Mouse (Mus musculus) heart, embryonic 16.5 days (tissue): ENCODE results near the gene Riok1. TPM values are rescaled to one million over a fixed set of nuclear protein-coding genes. Genes with fewer than 3 reads are reported as not detected.

Experiments
- ATAC-seq: fragments of 200-750 bp; cut with Nextera tagmentation; replicated peaks from 2 replicates; pipeline ENCODE4 v1.8.0; 2017; ENCODE audit warnings: moderate number of reproducible peaks; ENCODE audit not compliant: insufficient read depth, low FRiP score; ENCODE audit errors: extremely low read depth
- H3K27ac ChIP-seq: fragments of 300-500 bp; sonication (generic); 2 replicates; pipeline ENCODE4 v1.5.1; 2014; ENCODE audit warnings: mild to moderate bottlenecking, low read length, control low read depth, moderate library complexity
- H3K27me3 ChIP-seq: fragments of 300-500 bp; sonication (generic); 2 replicates; pipeline ENCODE4 v1.6.1; 2014; ENCODE audit warnings: low read length, mixed read lengths; ENCODE audit not compliant: control insufficient read depth, insufficient read depth
- H3K36me3 ChIP-seq: fragments of 300-500 bp; sonication (generic); 2 replicates; pipeline ENCODE4 v1.6.1; 2014; ENCODE audit not compliant: control insufficient read depth, insufficient read depth
- H3K4me1 ChIP-seq: fragments of 300-500 bp; sonication (generic); 2 replicates; pipeline ENCODE4 v1.6.1; 2014; ENCODE audit warnings: low read length, mixed read lengths; ENCODE audit not compliant: control insufficient read depth, insufficient read depth
- H3K4me2 ChIP-seq: fragments of 300-500 bp; sonication (generic); 2 replicates; pipeline ENCODE4 v1.6.1; 2014; ENCODE audit warnings: low read depth, mild to moderate bottlenecking, control low read depth, low read length
- H3K4me3 ChIP-seq: fragments of 300-500 bp; sonication (generic); 2 replicates; pipeline ENCODE4 v1.5.1; 2014; ENCODE audit warnings: mild to moderate bottlenecking, control low read depth, low read length
- H3K9ac ChIP-seq: fragments of 300-500 bp; sonication (generic); 2 replicates; pipeline ENCODE4 v1.6.1; 2014; ENCODE audit warnings: low read length, control low read depth
- H3K9me3 ChIP-seq: fragments of 300-500 bp; sonication (generic); replicated peaks from 2 replicates; pipeline ENCODE4 v1.6.1; 2016; ENCODE audit warnings: low read length; ENCODE audit not compliant: control insufficient read depth
- WGBS: fragments of 180-500 bp; shearing (Covaris S2); extraction: QIAGEN DNeasy Blood & Tissue Kit; methylation state at CpG from one replicate; pipeline ENCODE4 v1.1.7; 2014; 5-methylcytosine and 5-hydroxymethylcytosine counted together
- polyA plus RNA-seq: library from polyadenylated mRNA; unstranded; fragments of >200 nt; fragmentation: Nextera tagmentation; extraction: Ambion mirVana; gene quantifications from 2 replicates; pipeline ENCODE4 v1.2.1, GENCODE M21; 2015

Gene Riok1
- polyA plus RNA-seq, 1 experiment from 2014 or later = 36.0 TPM

DNA sequence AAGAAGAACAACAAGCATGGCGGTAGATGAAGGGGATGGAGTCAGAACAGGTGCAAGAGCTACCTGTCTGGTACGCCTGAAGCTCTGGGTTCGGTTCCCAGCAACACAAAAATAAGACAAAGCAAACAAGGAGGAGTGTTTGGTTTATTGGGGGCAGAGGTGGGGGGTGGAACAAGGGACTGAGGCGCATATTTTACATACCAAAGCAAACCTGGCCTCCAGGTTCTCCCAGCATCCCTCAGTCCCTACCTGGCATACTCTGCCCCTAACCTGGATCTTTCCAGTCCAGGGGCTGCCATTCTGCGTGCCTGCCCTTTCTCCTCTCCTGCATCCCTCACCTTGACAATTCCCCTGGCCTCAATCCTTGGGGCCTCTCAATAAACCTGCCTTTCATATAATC is 42.6 kb downstream of the Riok1 start:
- Histone ChIP-seq H3K36me3 (no peaks in the 10 kb centered on the region), H3K9me3 (no peaks in the 10 kb centered on the region), H3K9ac (no peak overlapping the region), H3K4me3 (no peak overlapping the region), H3K4me2 (no peak overlapping the region), H3K27ac (no peak overlapping the region), H3K4me1 (peaks cover 9% of the 10 kb centered on the region), H3K27me3 (no peaks in the 10 kb centered on the region)
- WGBS = 84% methylated on average over 5 of the region's 5 CpGs
- no peak for ATAC-seq

DNA sequence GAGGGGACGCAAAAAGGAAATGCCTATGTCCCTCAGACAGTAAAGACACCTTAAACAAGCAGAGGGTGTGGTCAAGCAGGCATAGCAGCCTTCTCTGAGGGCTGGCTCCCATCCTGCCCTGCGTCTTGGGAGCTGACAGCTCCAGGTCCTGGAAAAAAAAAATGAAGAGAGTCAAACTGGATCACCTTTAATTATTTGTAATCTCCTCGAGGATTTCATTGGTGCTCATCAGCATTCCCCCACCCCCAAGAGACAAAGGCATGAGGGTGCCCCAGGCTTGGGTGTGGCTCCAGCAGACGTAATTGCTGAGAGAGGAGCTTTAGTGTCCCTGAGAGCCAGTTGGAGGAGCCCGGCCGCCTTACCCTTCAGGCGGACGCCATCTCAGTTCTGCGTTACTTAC is 43.2 kb downstream of the Riok1 start:
- no peak overlapping the region for H3K4me2 ChIP-seq
- 52% methylated on average over 9 of the region's 9 CpGs for WGBS
- no peak overlapping the region for H3K27ac ChIP-seq
- H3K27me3 ChIP-seq = no peaks in the 10 kb centered on the region
- H3K9ac ChIP-seq = no peak overlapping the region
- H3K36me3 ChIP-seq = no peaks in the 10 kb centered on the region
- no peak overlapping the region for H3K4me3 ChIP-seq
- no peak for ATAC-seq
- no peaks in the 10 kb centered on the region for H3K9me3 ChIP-seq
- peaks cover 5% of the 10 kb centered on the region; the same call in 1 of the 2 replicates for H3K4me1 ChIP-seq

DNA sequence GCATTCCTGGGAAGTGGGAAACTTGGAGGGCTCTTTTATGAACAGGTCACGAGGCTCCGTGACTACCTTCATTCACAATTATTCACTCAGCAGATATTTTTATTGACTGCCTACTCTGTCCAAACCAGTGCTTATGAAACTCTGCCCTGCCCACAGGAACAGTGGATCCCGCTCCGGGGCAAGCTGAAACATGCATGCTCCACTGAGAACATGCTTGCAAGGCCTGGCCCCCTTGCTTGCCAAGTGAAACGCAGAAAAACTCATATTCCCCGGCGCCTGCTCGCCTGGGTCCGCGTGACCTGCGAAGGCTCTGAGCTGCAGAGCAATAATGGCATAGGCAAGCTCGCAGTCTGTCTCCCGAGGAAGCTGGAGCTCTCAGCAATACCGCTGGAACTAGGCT is 43.9 kb downstream of the Riok1 start:
- ATAC-seq = no peak
- Histone ChIP-seq H3K27me3 (no peaks in the 10 kb centered on the region), H3K4me3 (no peak overlapping the region), H3K9ac (no peak overlapping the region), H3K9me3 (no peaks in the 10 kb centered on the region), H3K4me2 (no peak overlapping the region), H3K4me1 (peaks cover 5% of the 10 kb centered on the region; the same call in 1 of the 2 replicates), H3K27ac (no peak overlapping the region), H3K36me3 (no peaks in the 10 kb centered on the region)
- 83% methylated on average over 14 of the region's 14 CpGs for WGBS

DNA sequence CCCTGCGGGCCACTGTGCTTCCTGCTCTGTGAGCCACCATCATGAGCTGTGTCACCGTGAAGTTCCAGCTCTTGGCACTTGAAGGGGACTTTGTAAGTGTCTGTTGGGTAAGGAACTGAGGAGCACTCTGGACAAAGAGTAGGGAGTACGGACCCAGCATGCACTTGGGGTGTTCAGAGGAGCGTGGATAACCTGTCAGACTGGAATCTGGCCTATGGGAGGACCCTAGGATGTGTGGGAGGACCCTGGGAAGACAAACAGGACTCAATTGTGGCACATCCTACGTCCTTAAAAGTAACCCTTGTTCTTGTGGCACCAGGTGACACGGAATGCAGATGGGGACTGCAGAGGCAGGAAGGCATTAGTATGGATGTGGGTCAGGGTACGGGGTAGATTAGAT is 44.4 kb downstream of the Riok1 start:
- Histone ChIP-seq H3K4me3 (no peak overlapping the region), H3K9me3 (no peaks in the 10 kb centered on the region), H3K27me3 (no peaks in the 10 kb centered on the region), H3K4me1 (peaks cover 5% of the 10 kb centered on the region; the same call in 1 of the 2 replicates), H3K36me3 (no peaks in the 10 kb centered on the region), H3K4me2 (no peak overlapping the region), H3K27ac (no peak overlapping the region), H3K9ac (no peak overlapping the region)
- ATAC-seq = no peak
- 61% methylated on average over 7 of the region's 7 CpGs for WGBS

DNA sequence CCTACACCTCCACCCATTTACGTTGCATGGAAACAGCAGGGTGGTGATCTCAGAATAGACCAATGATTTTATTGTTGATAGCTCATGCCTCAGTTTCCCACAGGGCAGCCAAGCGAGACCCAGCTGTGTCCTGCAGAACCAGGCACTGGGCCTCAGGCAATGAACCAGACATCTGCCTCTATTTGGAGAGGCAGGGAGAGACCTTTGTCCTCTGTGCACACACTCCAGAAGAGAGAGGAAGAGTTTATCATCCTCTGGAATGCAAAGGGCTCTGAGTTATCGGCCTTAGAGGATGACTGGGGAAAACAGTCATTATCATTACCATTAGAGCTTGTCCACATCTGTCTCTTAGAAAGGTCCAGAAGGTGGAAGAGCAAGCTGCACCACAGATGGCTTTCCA is 49.9 kb downstream of the Riok1 start:
- ATAC-seq = no peak
- 33% methylated on average over 3 of the region's 3 CpGs for WGBS
- peaks cover 14% of the 10 kb centered on the region for H3K4me1 ChIP-seq

DNA sequence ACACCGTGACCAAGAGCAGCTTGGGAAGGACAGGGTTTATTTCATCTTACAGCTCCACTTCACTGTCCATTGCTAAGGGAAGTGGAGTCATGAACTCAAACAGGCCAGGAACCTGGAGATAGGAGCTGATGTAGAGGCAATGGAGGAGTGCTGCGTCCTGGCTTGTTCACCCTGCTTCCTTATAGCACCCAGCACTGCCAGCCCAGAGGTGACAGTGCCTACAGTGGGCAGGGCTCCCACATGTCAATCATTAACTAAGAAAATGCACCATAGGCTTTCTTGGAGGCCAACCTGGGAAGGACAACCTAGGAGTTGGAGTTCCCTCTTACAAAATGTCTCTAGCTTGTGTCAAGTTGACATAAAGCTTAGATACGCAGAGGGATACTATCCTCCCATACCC is 51.2 kb downstream of the Riok1 start:
- Histone ChIP-seq H3K27ac (no peak overlapping the region), H3K36me3 (no peaks in the 10 kb centered on the region), H3K4me2 (no peak overlapping the region), H3K4me1 (peaks cover 14% of the 10 kb centered on the region), H3K9me3 (no peaks in the 10 kb centered on the region), H3K27me3 (no peaks in the 10 kb centered on the region), H3K4me3 (no peak overlapping the region), H3K9ac (no peak overlapping the region)
- WGBS = 65% methylated on average over 3 of the region's 3 CpGs
- ATAC-seq = no peak

More for the DNA sequence above, 49.9 kb downstream of the Riok1 start:
- no peaks in the 10 kb centered on the region for H3K36me3 ChIP-seq
- H3K4me3 ChIP-seq = no peak overlapping the region
- H3K9me3 ChIP-seq = no peaks in the 10 kb centered on the region
- no peak overlapping the region for H3K4me2 ChIP-seq
- H3K9ac ChIP-seq = no peak overlapping the region
- H3K27me3 ChIP-seq = no peaks in the 10 kb centered on the region
- H3K27ac ChIP-seq = no peak overlapping the region

DNA sequence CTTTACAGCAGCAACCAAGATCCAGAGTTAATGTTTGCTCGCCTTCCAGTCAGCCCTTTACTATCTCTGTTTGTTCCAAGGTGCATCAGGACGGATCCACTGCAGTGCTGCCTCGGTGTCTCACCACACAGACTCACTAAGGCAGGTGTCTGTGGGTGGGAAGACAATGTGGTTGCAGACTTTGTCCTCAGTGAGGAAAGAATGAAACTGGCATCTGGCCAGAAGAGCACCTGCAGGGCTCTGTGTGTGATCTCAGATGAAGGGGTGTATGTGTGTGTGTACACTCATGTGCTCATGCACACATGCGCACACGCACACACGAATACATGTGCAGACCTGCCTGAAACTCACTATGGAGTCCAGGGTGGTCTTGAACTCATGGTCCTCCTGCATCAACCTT is 52.7 kb downstream of the Riok1 start:
- Histone ChIP-seq H3K36me3 (no peaks in the 10 kb centered on the region), H3K4me1 (peaks cover 11% of the 10 kb centered on the region), H3K9ac (no peak overlapping the region), H3K27me3 (no peaks in the 10 kb centered on the region), H3K27ac (no peak overlapping the region), H3K4me2 (no peak overlapping the region), H3K4me3 (no peak overlapping the region), H3K9me3 (no peaks in the 10 kb centered on the region)
- ATAC-seq = no peak
- 77% methylated on average over 6 of the region's 6 CpGs for WGBS

DNA sequence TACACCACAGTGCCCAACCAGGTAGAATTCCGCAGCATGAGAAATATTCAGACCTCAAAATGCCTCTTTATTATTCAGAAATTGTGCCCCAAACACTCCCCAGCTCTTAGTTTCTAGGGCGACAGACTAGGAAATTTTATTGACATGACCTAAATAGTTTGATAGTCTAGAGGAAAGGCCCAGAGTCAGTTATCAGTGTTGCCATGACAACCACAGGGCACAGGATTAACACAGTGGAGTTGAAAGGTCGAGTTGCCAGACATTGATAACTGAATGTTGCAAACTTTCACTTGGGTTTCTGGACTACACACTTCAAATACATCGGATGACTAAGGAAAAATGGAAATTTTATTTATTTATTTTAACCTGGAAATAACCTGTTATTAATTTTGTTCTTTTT is 53.1 kb downstream of the Riok1 start:
- Histone ChIP-seq H3K36me3 (no peaks in the 10 kb centered on the region), H3K27me3 (no peaks in the 10 kb centered on the region), H3K9ac (no peak overlapping the region), H3K9me3 (no peaks in the 10 kb centered on the region), H3K4me1 (peaks cover 11% of the 10 kb centered on the region), H3K4me2 (no peak overlapping the region), H3K27ac (no peak overlapping the region), H3K4me3 (no peak overlapping the region)
- no peak for ATAC-seq
- WGBS = 29% methylated on average over 4 of the region's 4 CpGs

DNA sequence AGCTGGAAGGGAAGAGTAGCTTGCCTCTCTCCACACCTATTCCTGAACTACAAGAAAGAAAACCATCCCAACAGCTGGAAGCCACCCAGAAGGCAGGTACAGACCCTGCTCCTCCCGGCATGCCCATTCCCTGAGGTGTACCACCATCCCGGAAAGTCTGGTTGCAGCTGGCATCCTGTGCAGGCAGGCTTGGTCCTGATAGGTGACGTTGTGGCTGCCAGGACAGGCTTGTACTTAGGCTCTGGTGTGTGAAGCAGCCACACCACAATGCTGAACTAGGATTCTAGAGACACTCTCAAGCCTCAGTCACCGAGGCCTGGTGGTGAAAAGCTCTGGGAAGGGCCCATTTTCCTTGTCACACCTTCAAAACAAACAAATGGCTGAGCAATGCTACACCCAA is 59.4 kb downstream of the Riok1 start:
- Histone ChIP-seq H3K4me2 (no peak overlapping the region), H3K9me3 (no peaks in the 10 kb centered on the region), H3K9ac (no peak overlapping the region), H3K27ac (no peak overlapping the region), H3K4me3 (no peak overlapping the region), H3K4me1 (no peaks in the 10 kb centered on the region), H3K27me3 (no peaks in the 10 kb centered on the region), H3K36me3 (no peaks in the 10 kb centered on the region)
- ATAC-seq = no peak
- WGBS = 65% methylated on average over 4 of the region's 4 CpGs

DNA sequence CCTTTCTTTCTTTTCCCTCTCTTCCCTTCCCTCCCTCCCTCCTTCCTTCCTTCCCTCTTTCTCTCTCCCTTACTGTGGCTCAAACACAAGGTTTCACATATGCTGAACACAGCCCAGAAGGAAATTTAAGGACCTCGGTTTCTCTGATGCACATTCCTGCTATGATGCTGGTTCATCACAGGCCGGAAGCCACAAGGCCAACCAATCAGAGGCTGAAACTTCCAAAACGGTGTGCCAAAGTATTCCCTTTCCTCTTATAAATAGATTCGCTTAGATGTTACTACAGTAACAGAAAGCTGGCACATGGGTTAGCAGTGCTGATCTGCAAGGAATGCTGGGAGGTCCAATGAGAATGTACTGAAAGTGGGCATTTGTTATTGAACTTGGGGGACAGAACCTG is 66.6 kb downstream of the Riok1 start:
- H3K27me3 ChIP-seq = no peaks in the 10 kb centered on the region
- no peak overlapping the region for H3K9ac ChIP-seq
- no peak overlapping the region for H3K27ac ChIP-seq
- WGBS = 63% methylated on average over 4 of the region's 4 CpGs
- no peaks in the 10 kb centered on the region for H3K4me1 ChIP-seq
- no peak for ATAC-seq
- no peak overlapping the region for H3K4me2 ChIP-seq
- no peak overlapping the region for H3K4me3 ChIP-seq
- H3K9me3 ChIP-seq = no peaks in the 10 kb centered on the region
- no peaks in the 10 kb centered on the region for H3K36me3 ChIP-seq
